Mouse (Mus musculus): ENCODE data around the gene Trp53i11. TPM values are rescaled to one million over a fixed set of nuclear protein-coding genes. Genes with fewer than 3 reads are reported as not detected.

Trp53i11 gene
- polyA plus RNA-seq, 1 experiment from 2014 or later, result 53.6 TPM

DNA sequence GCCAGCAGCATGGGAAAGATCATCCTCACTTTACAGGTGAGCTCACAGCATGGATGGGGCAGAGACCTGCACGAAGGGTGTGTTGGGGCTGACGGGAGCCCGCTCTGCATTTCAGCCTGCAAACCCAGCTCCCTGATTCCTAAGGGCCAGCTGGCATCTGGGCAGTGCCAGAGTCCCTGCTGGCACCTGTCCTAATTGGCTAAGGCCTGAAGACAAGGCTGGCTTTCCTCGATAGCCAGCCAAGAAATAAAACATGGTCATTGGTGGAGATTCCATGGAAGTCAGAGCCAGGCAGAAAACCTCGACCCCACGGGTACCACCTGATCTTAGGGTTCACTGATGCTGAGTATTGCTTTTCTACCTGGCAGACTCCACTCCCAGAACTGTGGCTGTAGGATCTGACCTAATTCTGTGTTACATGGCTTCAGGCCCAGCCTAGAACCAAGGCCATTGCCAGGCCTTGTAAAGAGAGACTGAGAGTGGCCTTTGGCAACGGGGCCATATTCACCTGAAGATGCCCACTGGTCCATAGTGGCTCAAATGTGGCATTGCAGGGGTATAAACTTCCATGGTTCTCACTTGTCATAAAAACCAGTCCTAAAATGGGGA, 34.4 kb upstream of the Trp53i11 start:
- ATAC-seq (replicated peaks; ENCODE audit: insufficient number of reproducible peaks, low FRiP score, low TSS enrichment, low read depth) (no peak), DNase-seq (ENCODE audit: low spot score) (no peak)
- H3K4me2 ChIP-seq (ENCODE audit: low read depth, low read length), result no peak overlapping the region
- no peak overlapping the region for H3K9ac ChIP-seq (replicated peaks; ENCODE audit: low read length)
- H3K36me3 ChIP-seq (replicated peaks; ENCODE audit: control insufficient read depth, insufficient read depth, low read depth, low read length), result no peaks in the 10 kb centered on the region
- no peak overlapping the region for H3K27ac ChIP-seq (replicated peaks; ENCODE audit: low read depth, low read length)
- H3K27me3 ChIP-seq (ENCODE audit: control insufficient read depth, insufficient read depth, low read length), result no peaks in the 10 kb centered on the region
- 86% methylated on average over 7 of the region's 7 CpGs for WGBS
- no peaks in the 10 kb centered on the region for H3K4me1 ChIP-seq (ENCODE audit: control insufficient read depth, insufficient read depth, low read length)
- H3K4me3 ChIP-seq (ENCODE audit: low read depth, low read length), result no peak overlapping the region
- H3K9me3 ChIP-seq (replicated peaks; ENCODE audit: control insufficient read depth, low read length), result no peaks in the 10 kb centered on the region

DNA sequence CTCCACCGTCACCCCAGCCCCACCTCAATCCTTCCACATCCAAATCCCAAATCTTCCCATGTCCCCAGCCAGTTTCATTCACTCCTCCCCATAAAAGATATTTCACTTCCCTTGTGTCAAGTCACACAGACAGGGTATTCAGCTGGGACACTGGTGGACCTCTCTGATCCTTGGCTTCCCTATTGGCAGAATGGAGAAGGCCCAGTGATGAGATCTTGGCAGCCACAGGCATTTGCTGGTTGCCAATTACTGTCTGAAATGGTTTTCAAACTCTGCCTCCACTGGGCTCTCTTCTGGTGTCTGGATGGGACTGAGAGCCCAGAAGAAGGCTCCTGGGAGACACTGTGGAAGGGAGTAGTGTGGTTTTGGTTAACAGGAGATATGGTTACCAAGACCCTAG, 33.5 kb upstream of the Trp53i11 start:
- WGBS, result 96% methylated on average over 1 of the region's 1 CpGs
- no peak for ATAC-seq (replicated peaks; ENCODE audit: insufficient number of reproducible peaks, low FRiP score, low TSS enrichment, low read depth)
- Histone ChIP-seq H3K27ac (replicated peaks; ENCODE audit: low read depth, low read length) (no peak overlapping the region), H3K9ac (replicated peaks; ENCODE audit: low read length) (no peak overlapping the region), H3K9me3 (replicated peaks; ENCODE audit: control insufficient read depth, low read length) (no peaks in the 10 kb centered on the region), H3K36me3 (replicated peaks; ENCODE audit: control insufficient read depth, insufficient read depth, low read depth, low read length) (no peaks in the 10 kb centered on the region), H3K4me2 (ENCODE audit: low read depth, low read length) (no peak overlapping the region), H3K4me3 (ENCODE audit: low read depth, low read length) (no peak overlapping the region), H3K27me3 (ENCODE audit: control insufficient read depth, insufficient read depth, low read length) (no peaks in the 10 kb centered on the region), H3K4me1 (ENCODE audit: control insufficient read depth, insufficient read depth, low read length) (no peaks in the 10 kb centered on the region)
- no peak for DNase-seq (ENCODE audit: low spot score)

DNA sequence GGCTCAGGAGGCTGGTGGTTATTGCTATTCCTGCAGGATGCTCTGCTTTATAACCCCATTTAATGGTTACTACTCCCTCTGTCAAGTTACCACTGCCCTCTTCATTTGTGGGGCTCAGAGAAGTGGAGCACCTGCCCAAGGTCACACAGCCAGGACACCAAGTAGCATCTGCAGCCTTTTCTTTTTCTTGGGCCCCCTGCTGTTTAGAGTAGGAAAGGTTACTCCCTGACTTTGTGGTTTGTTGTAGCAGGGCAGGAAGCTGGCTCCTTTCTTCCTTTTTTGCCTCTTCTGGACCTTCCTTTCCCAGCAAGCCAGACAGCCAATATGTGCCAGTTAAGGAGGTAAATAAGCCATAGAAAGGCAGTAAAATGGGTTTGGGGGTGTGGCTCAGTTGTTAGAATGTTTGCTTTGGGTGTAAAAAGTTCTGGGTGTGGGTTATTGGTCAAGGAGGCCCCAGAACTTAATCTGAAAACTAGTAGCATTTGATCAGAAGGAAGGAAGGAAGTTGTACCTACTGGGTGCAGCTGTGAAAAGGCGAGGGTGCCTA, 32.8 kb upstream of the Trp53i11 start:
- Histone ChIP-seq H3K27ac (replicated peaks; ENCODE audit: low read depth, low read length) (no peak overlapping the region), H3K4me2 (ENCODE audit: low read depth, low read length) (no peak overlapping the region), H3K9ac (replicated peaks; ENCODE audit: low read length) (no peak overlapping the region), H3K27me3 (ENCODE audit: control insufficient read depth, insufficient read depth, low read length) (no peaks in the 10 kb centered on the region), H3K4me1 (ENCODE audit: control insufficient read depth, insufficient read depth, low read length) (no peaks in the 10 kb centered on the region), H3K36me3 (replicated peaks; ENCODE audit: control insufficient read depth, insufficient read depth, low read depth, low read length) (no peaks in the 10 kb centered on the region), H3K9me3 (replicated peaks; ENCODE audit: control insufficient read depth, low read length) (no peaks in the 10 kb centered on the region), H3K4me3 (ENCODE audit: low read depth, low read length) (no peak overlapping the region)
- WGBS, result 70% methylated on average over 1 of the region's 1 CpGs
- no peak for DNase-seq (ENCODE audit: low spot score)
- no peak for ATAC-seq (replicated peaks; ENCODE audit: insufficient number of reproducible peaks, low FRiP score, low TSS enrichment, low read depth)

DNA sequence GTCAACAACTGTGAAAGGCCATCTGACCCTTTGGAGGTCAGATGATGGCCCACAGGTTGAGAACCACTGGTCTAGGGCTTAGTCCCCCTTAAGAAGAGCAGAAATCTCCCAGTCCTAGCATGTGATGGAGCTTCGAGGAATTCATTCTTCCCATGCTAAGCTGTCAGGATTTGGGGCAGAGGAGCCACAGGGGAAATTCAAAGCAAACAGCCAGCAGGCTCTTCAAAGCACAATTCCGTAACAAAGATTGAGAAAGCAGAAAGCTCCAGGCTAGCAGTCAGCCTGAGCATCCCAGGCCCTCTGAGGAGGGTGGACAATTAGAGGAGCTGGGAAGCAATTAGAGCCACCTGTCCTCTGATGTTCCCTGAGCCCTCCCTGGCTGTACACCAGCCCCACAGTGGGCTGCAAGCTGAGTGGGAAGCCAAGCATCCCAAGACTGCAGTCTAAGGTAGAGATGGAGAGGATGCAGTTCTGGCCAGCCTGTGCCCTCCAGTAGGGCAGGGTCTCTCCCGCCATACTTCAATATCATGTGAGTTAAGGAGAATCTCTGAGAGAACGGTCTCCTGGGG, 26.8 kb upstream of the Trp53i11 start:
- no peaks in the 10 kb centered on the region for H3K36me3 ChIP-seq (replicated peaks; ENCODE audit: control insufficient read depth, insufficient read depth, low read depth, low read length)
- no peak for DNase-seq (ENCODE audit: low spot score)
- H3K4me1 ChIP-seq (ENCODE audit: control insufficient read depth, insufficient read depth, low read length), result no peaks in the 10 kb centered on the region
- no peak overlapping the region for H3K27ac ChIP-seq (replicated peaks; ENCODE audit: low read depth, low read length)
- no peak overlapping the region for H3K4me2 ChIP-seq (ENCODE audit: low read depth, low read length)
- H3K9me3 ChIP-seq (replicated peaks; ENCODE audit: control insufficient read depth, low read length), result no peaks in the 10 kb centered on the region
- H3K27me3 ChIP-seq (ENCODE audit: control insufficient read depth, insufficient read depth, low read length), result no peaks in the 10 kb centered on the region
- no peak for ATAC-seq (replicated peaks; ENCODE audit: insufficient number of reproducible peaks, low FRiP score, low TSS enrichment, low read depth)
- H3K4me3 ChIP-seq (ENCODE audit: low read depth, low read length), result no peak overlapping the region
- H3K9ac ChIP-seq (replicated peaks; ENCODE audit: low read length), result no peak overlapping the region
- WGBS, result 71% methylated on average over 4 of the region's 4 CpGs

DNA sequence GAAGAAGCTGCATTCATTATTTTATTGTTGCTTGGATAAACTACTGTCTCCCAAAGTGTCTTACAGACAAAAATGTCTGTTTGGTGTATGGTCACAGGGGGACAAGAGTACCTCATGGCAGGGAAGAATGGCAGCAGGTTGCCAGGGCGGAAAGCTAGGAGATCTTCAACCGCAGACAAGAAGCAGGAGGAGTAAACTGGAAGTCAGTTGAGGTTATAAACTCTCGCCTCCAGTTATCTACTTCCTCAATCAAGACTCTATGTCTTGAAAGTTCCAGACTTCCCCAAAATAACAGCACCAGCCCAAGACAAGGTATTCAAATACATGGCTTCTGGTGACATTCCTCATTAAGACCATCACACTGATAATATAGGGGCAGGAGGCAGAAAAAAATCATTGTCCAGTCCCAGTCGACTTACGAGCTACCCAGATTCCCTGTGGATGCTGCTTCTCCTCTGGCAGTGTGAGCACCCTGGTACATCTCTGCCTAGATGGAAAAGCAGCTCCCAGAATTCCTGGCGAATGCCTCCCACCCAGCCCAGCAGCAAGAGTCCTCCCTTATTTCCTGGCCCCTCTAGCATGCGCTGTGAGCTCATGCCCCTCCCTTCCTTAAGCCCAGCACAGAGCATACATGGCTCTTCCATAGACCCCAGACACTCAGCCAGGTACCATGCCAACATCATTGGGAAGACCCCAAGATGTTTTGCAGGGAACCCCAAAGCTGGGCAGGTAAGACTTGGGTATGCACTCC, 25.3 kb upstream of the Trp53i11 start:
- Histone ChIP-seq H3K27me3 (ENCODE audit: control insufficient read depth, insufficient read depth, low read length) (no peaks in the 10 kb centered on the region), H3K9ac (replicated peaks; ENCODE audit: low read length) (no peak overlapping the region), H3K36me3 (replicated peaks; ENCODE audit: control insufficient read depth, insufficient read depth, low read depth, low read length) (no peaks in the 10 kb centered on the region), H3K4me1 (ENCODE audit: control insufficient read depth, insufficient read depth, low read length) (no peaks in the 10 kb centered on the region), H3K4me3 (ENCODE audit: low read depth, low read length) (no peak overlapping the region), H3K9me3 (replicated peaks; ENCODE audit: control insufficient read depth, low read length) (no peaks in the 10 kb centered on the region), H3K4me2 (ENCODE audit: low read depth, low read length) (no peak overlapping the region), H3K27ac (replicated peaks; ENCODE audit: low read depth, low read length) (no peak overlapping the region)
- WGBS, result 86% methylated on average over 7 of the region's 7 CpGs
- ATAC-seq (replicated peaks; ENCODE audit: insufficient number of reproducible peaks, low FRiP score, low TSS enrichment, low read depth) (no peak), DNase-seq (ENCODE audit: low spot score) (no peak)

DNA sequence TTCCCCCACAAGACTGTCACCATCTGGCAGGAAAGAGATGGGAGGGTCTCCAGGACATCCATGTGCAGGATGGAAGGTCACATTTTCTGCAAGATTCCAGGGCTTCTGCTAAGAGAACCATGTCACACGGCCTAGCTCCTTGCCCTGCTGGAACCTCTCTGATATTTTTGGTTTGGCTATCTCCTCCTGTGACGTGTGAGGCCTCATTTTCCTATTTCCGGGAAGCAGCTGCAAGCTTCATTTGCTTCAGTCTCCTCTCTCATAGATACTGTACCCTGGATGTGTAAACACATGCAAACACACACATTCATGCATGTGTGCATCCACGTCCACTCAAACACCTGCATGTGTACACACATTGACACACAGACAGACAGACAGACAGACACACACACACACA, 24.6 kb upstream of the Trp53i11 start:
- no peaks in the 10 kb centered on the region for H3K36me3 ChIP-seq (replicated peaks; ENCODE audit: control insufficient read depth, insufficient read depth, low read depth, low read length)
- no peaks in the 10 kb centered on the region for H3K4me1 ChIP-seq (ENCODE audit: control insufficient read depth, insufficient read depth, low read length)
- H3K27ac ChIP-seq (replicated peaks; ENCODE audit: low read depth, low read length), result no peak overlapping the region
- DNase-seq (ENCODE audit: low spot score) (no peak), ATAC-seq (replicated peaks; ENCODE audit: insufficient number of reproducible peaks, low FRiP score, low TSS enrichment, low read depth) (no peak)
- no peak overlapping the region for H3K9ac ChIP-seq (replicated peaks; ENCODE audit: low read length)
- H3K9me3 ChIP-seq (replicated peaks; ENCODE audit: control insufficient read depth, low read length), result no peaks in the 10 kb centered on the region
- H3K4me3 ChIP-seq (ENCODE audit: low read depth, low read length), result no peak overlapping the region
- no peaks in the 10 kb centered on the region for H3K27me3 ChIP-seq (ENCODE audit: control insufficient read depth, insufficient read depth, low read length)
- no peak overlapping the region for H3K4me2 ChIP-seq (ENCODE audit: low read depth, low read length)
- WGBS, result 71% methylated on average over 4 of the region's 4 CpGs

DNA sequence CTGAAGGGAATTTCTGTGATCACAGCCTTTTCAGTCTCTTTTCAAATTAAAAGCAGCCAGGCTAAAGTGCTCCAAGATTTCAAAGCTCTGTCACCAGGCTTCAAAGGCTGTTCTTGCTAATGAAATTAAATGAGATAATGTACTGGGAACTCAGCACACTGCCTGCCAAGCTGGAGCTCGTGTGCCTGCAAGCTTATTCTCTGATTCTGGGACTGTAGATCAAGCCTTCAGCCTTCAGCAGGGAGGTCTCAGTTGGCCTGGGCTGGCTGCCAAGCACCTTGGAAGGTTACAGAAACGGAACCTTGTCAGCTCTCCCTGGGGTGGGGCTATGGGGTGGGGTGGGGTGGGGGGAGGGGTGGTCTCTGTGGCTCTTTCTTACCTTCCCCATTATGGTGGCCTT, 24.0 kb upstream of the Trp53i11 start:
- Histone ChIP-seq H3K4me3 (ENCODE audit: low read depth, low read length) (no peak overlapping the region), H3K4me1 (ENCODE audit: control insufficient read depth, insufficient read depth, low read length) (no peaks in the 10 kb centered on the region), H3K27me3 (ENCODE audit: control insufficient read depth, insufficient read depth, low read length) (no peaks in the 10 kb centered on the region), H3K27ac (replicated peaks; ENCODE audit: low read depth, low read length) (no peak overlapping the region), H3K4me2 (ENCODE audit: low read depth, low read length) (no peak overlapping the region), H3K9ac (replicated peaks; ENCODE audit: low read length) (no peak overlapping the region), H3K9me3 (replicated peaks; ENCODE audit: control insufficient read depth, low read length) (no peaks in the 10 kb centered on the region), H3K36me3 (replicated peaks; ENCODE audit: control insufficient read depth, insufficient read depth, low read depth, low read length) (no peaks in the 10 kb centered on the region)
- WGBS, result 54% methylated on average over 2 of the region's 2 CpGs
- ATAC-seq (replicated peaks; ENCODE audit: insufficient number of reproducible peaks, low FRiP score, low TSS enrichment, low read depth), result no peak
- DNase-seq (ENCODE audit: low spot score), result no peak

DNA sequence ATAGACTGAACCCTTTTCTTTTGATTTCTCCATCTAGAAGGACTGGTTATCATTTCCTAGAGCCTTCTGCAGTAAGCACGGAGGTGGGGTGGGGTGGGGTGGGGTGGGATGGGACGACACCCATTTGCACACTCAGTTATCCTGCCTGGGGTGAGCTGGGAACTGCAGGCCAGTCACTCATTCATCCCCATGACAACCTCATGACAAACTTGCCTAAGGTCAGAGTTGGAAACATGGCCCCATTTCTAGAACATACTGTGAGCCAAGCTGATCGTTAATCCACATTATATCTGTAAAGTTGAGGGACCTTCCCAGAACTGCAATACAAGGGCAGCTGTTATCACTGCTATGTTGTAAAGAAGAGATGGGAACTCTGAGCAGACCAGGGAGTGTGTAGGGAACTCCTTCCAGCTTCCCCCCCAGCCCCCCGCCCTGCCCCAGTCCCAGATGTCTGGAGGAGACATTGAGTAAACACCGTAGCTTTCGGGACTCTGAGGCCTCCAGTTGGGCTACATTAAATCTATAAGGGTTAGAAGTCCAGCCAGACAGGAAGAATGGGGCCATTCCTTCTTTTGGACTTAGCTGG, 23.5 kb upstream of the Trp53i11 start:
- no peaks in the 10 kb centered on the region for H3K4me1 ChIP-seq (ENCODE audit: control insufficient read depth, insufficient read depth, low read length)
- no peak overlapping the region for H3K4me2 ChIP-seq (ENCODE audit: low read depth, low read length)
- ATAC-seq (replicated peaks; ENCODE audit: insufficient number of reproducible peaks, low FRiP score, low TSS enrichment, low read depth) (no peak), DNase-seq (ENCODE audit: low spot score) (no peak)
- H3K9me3 ChIP-seq (replicated peaks; ENCODE audit: control insufficient read depth, low read length), result no peaks in the 10 kb centered on the region
- no peak overlapping the region for H3K27ac ChIP-seq (replicated peaks; ENCODE audit: low read depth, low read length)
- no peaks in the 10 kb centered on the region for H3K27me3 ChIP-seq (ENCODE audit: control insufficient read depth, insufficient read depth, low read length)
- no peaks in the 10 kb centered on the region for H3K36me3 ChIP-seq (replicated peaks; ENCODE audit: control insufficient read depth, insufficient read depth, low read depth, low read length)
- no peak overlapping the region for H3K4me3 ChIP-seq (ENCODE audit: low read depth, low read length)
- WGBS, result 86% methylated on average over 6 of the region's 6 CpGs
- no peak overlapping the region for H3K9ac ChIP-seq (replicated peaks; ENCODE audit: low read length)

Data from embryonic facial prominence, embryonic 11.5 days (tissue).